Mouse (Mus musculus) ES-CJ7 (cell line): Measurements from ENCODE around the gene Zmynd8.
A peak's percentile ranks its signal among the peaks of the same experiment; 100 is the strongest.

Source experiments
- DNase-seq: peaks from one replicate; pipeline ENCODE4 v3.0.0; 2011; ENCODE audit warnings: low read depth, low spot score

The Zmynd8 gene

GRCm38 (mm10) chr2:165833468-165833867 is 65.3 kb downstream of the Zmynd8 start:
- peak; percentile 86 for DNase-seq

DNA sequence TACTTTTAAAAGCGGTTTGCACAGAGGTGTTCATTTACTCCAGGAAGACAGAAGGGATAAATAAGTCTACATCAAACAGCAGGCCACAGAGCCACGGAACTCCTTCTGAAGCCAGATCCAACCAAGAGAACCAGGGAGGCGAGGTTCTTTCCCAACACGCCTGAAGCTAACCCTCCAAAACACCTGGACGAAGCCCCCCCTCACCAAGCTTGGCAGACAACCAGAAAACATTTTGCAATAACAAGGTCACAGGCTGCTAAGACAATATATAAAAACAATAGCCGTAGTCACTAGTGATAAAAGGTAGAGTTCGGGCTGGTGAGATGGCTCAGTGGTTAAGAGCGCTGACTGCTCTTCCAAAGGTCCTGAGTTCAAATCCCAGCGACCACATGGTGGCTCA is 66.1 kb downstream of the Zmynd8 start:
- DNase-seq: no peak

DNA sequence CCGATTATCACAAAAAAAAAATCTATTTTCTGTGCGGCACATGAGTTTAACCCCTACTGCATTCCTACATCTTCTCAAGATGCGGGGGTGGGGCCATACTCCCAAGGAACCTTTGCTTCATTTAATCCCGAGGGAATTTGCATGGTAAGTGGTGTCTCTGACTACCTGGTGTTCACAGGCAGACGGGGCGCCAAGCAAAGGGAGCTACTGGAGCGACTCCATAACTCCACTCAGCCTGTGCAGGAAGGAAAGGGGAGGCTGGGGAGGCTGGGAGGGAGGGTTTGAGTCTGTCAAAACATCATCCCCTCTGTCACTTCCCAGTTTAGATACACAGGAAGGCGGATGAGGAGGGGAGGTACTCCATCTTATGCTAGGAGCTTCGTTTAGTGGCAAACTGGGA is 66.5 kb downstream of the Zmynd8 start:
- DNase-seq: no peak

DNA sequence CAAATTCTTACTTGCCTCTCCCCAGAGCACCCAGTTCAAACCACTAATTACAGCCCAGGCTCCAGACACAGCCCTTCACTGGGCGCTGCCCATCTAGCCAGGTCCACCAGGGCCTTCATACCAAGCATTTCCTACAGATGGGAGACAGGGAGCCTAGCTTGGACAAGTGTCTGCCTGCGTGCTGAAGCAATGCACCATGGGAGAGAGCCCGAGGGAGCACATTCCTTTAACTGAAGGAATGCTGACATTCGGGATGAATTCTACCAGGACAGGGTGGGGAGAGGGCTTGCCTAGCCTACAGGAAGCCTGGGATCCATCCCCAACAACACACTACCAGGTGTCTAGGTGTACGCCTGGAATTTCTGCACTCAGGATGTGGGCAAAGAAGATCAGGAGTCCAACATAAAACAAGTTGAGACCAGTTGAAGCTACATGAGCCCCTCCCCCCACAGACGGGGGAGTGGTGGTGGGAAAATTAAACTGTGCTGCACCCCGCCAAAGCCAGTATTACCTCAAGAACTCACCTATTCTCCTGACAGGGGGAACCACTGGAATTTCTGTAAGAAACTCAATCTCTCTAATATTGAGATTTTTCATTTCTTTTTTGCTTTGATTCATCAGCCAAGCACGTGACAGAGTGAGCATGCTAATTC is 67.1 kb downstream of the Zmynd8 start:
- DNase-seq: peak; percentile 89

GRCm38 (mm10) chr2:165828770-165829169 is 70.0 kb downstream of the Zmynd8 start:
- no peak for DNase-seq

DNA sequence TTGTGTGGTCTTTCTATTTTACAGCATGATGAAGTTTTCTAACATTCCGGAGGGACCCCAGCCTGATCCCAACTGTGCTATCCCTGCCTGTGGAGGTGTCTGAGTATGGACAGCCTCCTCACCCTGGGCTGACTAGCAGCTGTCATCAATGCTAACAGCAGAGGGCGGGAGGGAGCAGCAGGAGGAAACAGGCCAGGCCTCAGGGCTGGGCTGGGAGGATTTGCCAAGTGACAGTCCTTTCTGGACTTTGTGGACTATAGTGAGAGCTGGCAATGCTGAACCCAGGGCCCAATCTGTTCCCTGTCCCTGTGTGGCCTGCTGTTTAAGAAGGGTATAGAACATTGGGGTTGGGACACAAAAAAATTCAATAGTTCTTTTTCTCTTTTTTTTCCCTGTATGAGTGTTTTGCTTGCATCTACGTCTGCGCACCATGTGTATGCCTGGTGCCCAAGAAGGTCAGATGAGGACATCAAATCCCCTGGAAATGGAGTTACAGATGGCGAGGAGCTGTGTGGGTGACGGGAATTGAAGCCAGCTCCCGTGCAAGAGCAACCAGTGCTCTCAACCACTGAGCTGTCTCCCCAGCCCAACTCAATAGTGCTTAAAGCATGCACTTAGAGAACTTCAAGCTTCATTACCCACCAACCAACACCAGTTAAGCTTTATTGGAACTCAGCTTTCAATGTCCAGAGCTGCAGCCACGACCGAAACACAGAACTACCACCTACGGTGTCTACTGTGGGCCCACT is 72.7 kb downstream of the Zmynd8 start:
- peak; percentile 74 for DNase-seq

DNA sequence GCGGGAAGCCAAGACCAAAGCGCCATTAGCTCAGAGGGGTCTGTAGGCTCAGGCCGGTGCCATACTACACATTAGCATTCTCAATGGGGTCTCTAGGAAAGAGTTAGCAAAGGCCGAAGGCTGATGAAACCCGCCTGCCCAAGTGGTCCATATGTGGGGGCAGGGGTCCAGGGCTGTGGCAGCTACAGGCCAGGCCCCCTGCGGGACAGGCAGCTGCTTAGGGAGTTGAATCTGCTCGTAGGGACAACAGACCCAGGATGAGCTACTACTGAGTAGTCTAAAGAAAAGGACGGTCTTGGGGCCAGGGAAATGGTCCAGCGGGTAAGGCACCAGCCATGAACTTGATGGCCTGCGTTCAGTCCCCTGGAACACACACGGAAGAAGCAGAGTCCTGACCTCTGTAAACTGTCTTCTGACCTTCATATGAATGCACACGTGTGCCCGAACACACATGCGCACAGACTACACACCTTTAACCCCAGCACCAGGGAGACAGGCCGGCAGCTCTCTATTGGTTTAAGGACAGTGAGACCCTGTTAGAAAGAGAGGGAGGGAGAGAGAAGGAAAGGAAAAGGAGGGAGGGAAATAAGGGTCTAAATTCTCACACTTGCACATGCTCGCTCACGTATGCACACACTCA is 73.4 kb downstream of the Zmynd8 start:
- DNase-seq: no peak

DNA sequence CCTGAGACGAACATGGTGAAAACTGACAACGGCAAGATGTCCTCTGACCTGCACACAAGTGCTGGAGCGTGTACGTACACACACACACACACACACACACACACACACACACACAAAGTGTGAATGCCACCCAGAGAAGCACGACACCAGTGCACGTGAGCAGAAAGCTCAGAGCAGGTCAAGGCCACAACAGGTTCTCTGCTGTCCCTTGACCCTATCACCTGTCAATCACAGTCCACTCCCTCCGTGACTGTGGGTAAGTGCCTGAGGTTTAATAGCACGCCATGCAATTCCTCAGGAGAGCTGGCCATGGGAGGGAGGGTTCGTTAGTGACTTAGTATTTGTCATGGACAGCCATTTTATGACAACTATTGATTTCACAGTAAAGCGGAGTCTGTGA is 74.0 kb downstream of the Zmynd8 start:
- peak; percentile 35 for DNase-seq

GRCm38 (mm10) chr2:165822478-165822877 is 76.3 kb downstream of the Zmynd8 start:
- DNase-seq: peak; percentile 19

DNA sequence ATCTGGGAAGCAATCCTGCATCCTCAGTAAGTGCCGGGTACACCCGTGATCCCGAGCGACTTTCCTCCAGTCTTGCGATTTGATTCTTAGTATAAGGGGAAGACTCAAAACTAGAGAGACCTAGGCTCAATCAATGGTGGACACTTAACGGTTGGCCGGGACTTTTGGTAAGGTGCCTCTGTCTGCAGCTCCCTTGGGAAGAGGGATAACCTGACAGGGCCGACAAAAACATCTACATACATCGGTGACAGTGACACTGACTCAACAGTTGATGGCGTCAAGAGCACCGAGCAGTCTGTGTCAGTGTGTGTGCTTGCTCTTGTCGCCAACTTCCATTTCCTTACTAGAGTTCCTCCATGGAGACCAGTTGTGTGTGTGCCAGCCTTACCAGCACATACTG is 77.1 kb downstream of the Zmynd8 start:
- no peak for DNase-seq

- peak; percentile 51 for DNase-seq
Measured at GRCm38 (mm10) chr2:165820504-165821095, 78.2 kb downstream of the Zmynd8 start.

DNA sequence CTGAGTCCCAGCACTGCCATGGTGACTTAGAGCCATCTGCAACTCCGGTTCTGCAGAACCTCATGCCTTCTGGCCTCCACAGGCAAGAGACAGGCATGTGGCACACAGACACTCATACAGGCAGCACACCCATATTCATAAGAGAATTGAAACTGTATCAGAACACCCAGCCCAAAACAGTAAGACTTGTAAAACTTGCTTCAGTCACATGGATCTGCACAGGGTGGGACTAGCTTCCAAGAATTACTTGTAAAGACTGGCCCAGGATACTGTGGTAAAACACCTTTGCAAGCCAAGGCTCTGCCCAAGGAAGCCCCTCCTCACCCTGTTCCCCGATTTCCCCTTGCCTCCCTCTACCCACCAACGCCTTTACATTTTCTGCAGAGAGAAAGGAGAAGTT is 78.7 kb downstream of the Zmynd8 start:
- no peak for DNase-seq

- peak; percentile 77 for DNase-seq
Measured at GRCm38 (mm10) chr2:165818985-165819948, 79.5 kb downstream of the Zmynd8 start.

DNA sequence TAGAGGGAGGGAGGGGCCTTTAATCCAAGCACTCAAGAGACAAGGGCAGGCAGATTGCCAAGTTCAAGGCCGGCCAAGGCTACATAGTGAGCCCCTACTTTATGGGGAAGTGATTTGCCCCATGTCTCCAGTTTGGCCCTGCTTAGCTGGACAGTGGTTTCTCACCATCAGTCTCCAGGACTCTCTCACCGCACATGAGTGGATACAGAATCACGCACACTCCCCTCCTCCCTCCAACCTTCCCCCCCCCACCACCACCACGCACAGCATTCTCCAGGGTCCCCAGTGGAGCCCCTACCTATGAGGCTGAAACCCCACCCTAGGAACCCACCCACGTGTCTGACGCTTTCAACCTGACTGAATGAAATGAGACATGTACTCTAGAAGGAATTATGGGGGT is 80.2 kb downstream of the Zmynd8 start:
- DNase-seq: peak; percentile 42

GRCm38 (mm10) chr2:165817437-165817836 is 81.4 kb downstream of the Zmynd8 start:
- DNase-seq: no peak

- peak; percentile 58 for DNase-seq
Measured at GRCm38 (mm10) chr2:165815103-165815880, 83.5 kb downstream of the Zmynd8 start.

GRCm38 (mm10) chr2:165812889-165813288 is 85.9 kb downstream of the Zmynd8 start:
- no peak for DNase-seq

- DNase-seq: peak; percentile 93
Measured at GRCm38 (mm10) chr2:165811536-165811935, 87.3 kb downstream of the Zmynd8 start.

GRCm38 (mm10) chr2:165809901-165810477 is 88.8 kb downstream of the Zmynd8 start:
- peak; percentile 99 for DNase-seq

- no peak for DNase-seq
Measured at GRCm38 (mm10) chr2:165809091-165809490, 89.7 kb downstream of the Zmynd8 start.
